Mouse (Mus musculus) C2C12 (cell line): Measurements from ENCODE around the gene Pdgfc. TPM values are rescaled to one million over a fixed set of nuclear protein-coding genes. Genes with fewer than 3 reads are reported as not detected.

Experiments
- H3K27me3 ChIP-seq: one replicate; pipeline ENCODE4 v1.6.1; 2011; ENCODE audit not compliant: control insufficient read depth, insufficient read depth, insufficient read length
- H3K36me3 ChIP-seq: one replicate; pipeline ENCODE4 v1.6.1; 2011; ENCODE audit not compliant: control insufficient read depth, insufficient read depth
- H3K4me3 ChIP-seq: one replicate; pipeline ENCODE4 v1.5.1; 2011; ENCODE audit warnings: mild to moderate bottlenecking, control low read depth; ENCODE audit not compliant: poor library complexity, insufficient read depth, severe bottlenecking
- H3K79me2 ChIP-seq: one replicate; pipeline ENCODE4 v1.6.1; 2011; ENCODE audit not compliant: control insufficient read depth, insufficient read depth
- H3K79me3 ChIP-seq: one replicate; pipeline ENCODE4 v1.6.1; 2011; ENCODE audit warnings: low read depth, control low read depth
- H3ac ChIP-seq: one replicate; pipeline ENCODE3; 2011; ENCODE audit warnings: low read depth; ENCODE audit not compliant: control insufficient read depth, insufficient read length
- CEBPB ChIP-seq: IDR thresholded peaks from one replicate; pipeline ENCODE4 v1.6.1; 2011; ENCODE audit warnings: low read depth, mild to moderate bottlenecking, control low read depth, moderate library complexity
- CTCF ChIP-seq: IDR thresholded peaks from one replicate; pipeline ENCODE4 v1.5.1; 2011; ENCODE audit not compliant: control insufficient read depth, insufficient read depth, insufficient read length
- FOSL1 ChIP-seq: IDR thresholded peaks from one replicate; pipeline ENCODE4 v1.8.0; 2011; ENCODE audit warnings: mild to moderate bottlenecking, low read length; ENCODE audit not compliant: poor library complexity, insufficient read depth, severe bottlenecking
- MAX ChIP-seq: IDR thresholded peaks from one replicate; pipeline ENCODE4 v1.6.1; 2011; ENCODE audit warnings: mild to moderate bottlenecking, control low read depth
- MYOD1 ChIP-seq: IDR thresholded peaks from one replicate; pipeline ENCODE4 v1.6.1; 2011; ENCODE audit warnings: low read depth; ENCODE audit not compliant: control insufficient read depth, insufficient read length
- MYOG ChIP-seq: IDR thresholded peaks from one replicate; pipeline ENCODE4 v1.6.1; 2011; ENCODE audit not compliant: control insufficient read depth, insufficient read length; ENCODE audit errors: extremely low read depth
- USF1 ChIP-seq: IDR thresholded peaks from one replicate; pipeline ENCODE4 v1.6.1; 2011; ENCODE audit warnings: low read depth, mild to moderate bottlenecking, control low read depth, moderate library complexity
- polyA plus RNA-seq: library from polyadenylated mRNA; unstranded; fragments of >200 nt; fragmentation: generic; extraction: Trizol; gene quantifications from one replicate; pipeline ENCODE4 v1.2.1, GENCODE M21; 2012; ENCODE audit warnings: missing spikeins

The Pdgfc gene
- polyA plus RNA-seq, 1 experiment, result 13.3 TPM

GRCm38 (mm10) chr3:81164091-81164490, 127.9 kb downstream of the Pdgfc start:
- peaks cover 26% of the 10 kb centered on the region for H3K79me2 ChIP-seq
- peak; percentile 88 for TF ChIP-seq FOSL1
- no peak for TF ChIP-seq USF1
- TF ChIP-seq MAX, result no peak
- TF ChIP-seq CEBPB, result peak; percentile 45
- no peak for TF ChIP-seq CTCF
- peak; percentile 72 for TF ChIP-seq MYOD1
- TF ChIP-seq MYOG, result no peak
- H3K4me3 ChIP-seq, result no peak overlapping the region
- peaks cover 2% of the 10 kb centered on the region for H3K79me3 ChIP-seq
- H3K27me3 ChIP-seq, result no peaks in the 10 kb centered on the region
- no peak overlapping the region for H3ac ChIP-seq
- H3K36me3 ChIP-seq, result no peaks in the 10 kb centered on the region

DNA sequence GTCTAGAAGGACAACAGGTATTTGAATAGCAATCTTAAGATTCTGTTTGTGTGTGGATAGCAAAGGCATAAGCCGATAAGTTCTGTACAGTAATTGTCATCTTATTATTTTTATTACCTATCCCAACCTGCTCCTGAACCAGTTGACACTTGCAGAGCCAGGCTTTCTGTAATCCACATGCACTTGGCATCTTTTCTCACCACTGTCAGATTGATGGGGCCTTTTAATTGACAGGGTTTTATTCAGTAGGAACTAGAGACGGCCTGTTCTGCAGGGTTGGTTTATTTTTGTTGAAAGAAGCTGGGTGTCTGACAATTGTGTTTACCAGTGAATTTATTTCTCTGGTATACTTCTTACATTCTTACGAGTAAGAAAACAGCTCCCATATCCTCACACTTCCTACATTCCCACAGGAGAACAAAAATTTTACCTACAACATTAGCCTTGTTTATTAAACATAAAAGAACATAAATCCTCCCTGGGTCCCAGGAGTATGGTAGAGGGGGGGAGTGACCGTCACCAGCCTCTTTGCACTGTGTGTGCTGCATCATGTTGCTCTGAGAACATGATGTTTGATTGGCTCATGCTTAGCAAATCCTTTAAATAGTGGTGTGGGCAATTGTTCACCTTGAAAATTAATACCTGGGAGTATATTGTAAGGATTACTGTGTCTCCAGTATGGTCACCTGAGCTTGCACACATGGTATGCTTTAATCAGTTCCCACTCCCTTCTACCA, 134.0 kb downstream of the Pdgfc start:
- Histone ChIP-seq H3K79me2 (peaks cover 5% of the 10 kb centered on the region), H3K27me3 (no peaks in the 10 kb centered on the region), H3ac (no peak overlapping the region), H3K79me3 (peaks cover 4% of the 10 kb centered on the region), H3K4me3 (no peak overlapping the region), H3K36me3 (no peaks in the 10 kb centered on the region)
- TF ChIP-seq MAX (no peak), FOSL1 (no peak), USF1 (no peak), MYOG (no peak), MYOD1 (no peak), CEBPB (no peak), CTCF (no peak)

GRCm38 (mm10) chr3:81174832-81175231, 138.6 kb downstream of the Pdgfc start:
- TF ChIP-seq MYOG (no peak), CEBPB (no peak), CTCF (no peak), FOSL1 (no peak), MYOD1 (no peak), MAX (no peak), USF1 (no peak)

DNA sequence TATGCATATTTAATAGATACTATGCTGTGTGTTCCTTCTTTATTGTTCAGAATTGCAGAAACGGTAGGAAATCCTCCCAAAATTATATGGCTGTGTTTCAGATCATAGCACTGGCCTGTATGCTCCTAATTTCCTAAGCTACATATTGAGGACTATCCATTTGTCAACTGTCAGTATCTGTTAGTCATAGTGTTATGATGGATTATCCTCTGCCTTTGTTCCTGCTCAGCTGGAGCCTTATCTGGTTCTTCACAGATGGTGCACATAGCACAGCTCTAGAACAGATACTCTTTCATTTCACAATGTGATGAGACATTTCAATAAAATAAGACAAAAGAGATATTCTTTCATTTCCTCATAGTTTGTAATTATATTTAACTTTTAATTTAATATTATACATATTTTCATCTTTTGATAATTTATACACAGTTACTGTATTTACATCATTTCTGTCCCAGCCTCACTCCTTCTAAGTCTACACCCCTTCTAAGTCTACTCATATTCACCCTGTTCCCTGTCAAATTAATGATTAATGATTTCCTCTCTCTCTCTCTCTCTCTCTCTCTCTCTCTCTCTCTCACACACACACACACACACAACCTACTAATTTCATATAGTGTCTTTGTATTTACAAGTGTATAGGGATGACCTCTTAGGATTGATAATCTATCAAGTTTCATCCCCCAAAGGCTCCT, 145.2 kb downstream of the Pdgfc start:
- H3K27me3 ChIP-seq, result no peaks in the 10 kb centered on the region
- H3K79me3 ChIP-seq, result no peaks in the 10 kb centered on the region
- TF ChIP-seq MYOD1, result no peak
- TF ChIP-seq CEBPB, result no peak
- no peak for TF ChIP-seq USF1
- no peak for TF ChIP-seq MAX
- TF ChIP-seq CTCF, result no peak
- no peak for TF ChIP-seq MYOG
- H3ac ChIP-seq, result no peak overlapping the region
- H3K4me3 ChIP-seq, result no peak overlapping the region
- no peaks in the 10 kb centered on the region for H3K36me3 ChIP-seq
- no peaks in the 10 kb centered on the region for H3K79me2 ChIP-seq

More at GRCm38 (mm10) chr3:81174832-81175231, 138.6 kb downstream of the Pdgfc start:
- peaks cover 5% of the 10 kb centered on the region for H3K79me2 ChIP-seq
- H3K79me3 ChIP-seq, result peaks cover 2% of the 10 kb centered on the region
- H3K27me3 ChIP-seq, result no peaks in the 10 kb centered on the region
- no peaks in the 10 kb centered on the region for H3K36me3 ChIP-seq
- no peak overlapping the region for H3K4me3 ChIP-seq
- no peak overlapping the region for H3ac ChIP-seq

DNA sequence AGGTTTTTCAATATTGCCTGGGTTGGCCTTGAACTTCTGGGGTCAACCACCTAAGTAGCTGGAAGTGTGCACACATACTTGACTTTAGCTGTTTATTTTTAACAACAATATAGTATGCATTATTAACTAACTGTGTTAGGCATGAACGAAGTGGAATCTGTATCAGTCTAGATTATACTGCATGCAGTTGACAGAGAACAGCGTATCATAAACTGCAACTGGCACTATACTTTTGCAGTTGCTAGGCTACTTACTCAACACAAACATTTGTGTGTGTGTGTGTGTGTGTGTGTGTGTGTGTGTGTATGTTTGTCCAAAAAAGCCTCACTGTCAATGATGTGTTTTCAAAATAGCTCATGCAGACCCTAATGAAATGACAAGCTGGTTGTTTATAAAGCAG, 160.7 kb downstream of the Pdgfc start:
- Histone ChIP-seq H3K27me3 (no peaks in the 10 kb centered on the region), H3K36me3 (no peaks in the 10 kb centered on the region), H3K4me3 (no peak overlapping the region), H3ac (no peak overlapping the region), H3K79me3 (no peaks in the 10 kb centered on the region), H3K79me2 (no peaks in the 10 kb centered on the region)
- TF ChIP-seq USF1, result no peak
- TF ChIP-seq MYOD1, result no peak
- TF ChIP-seq FOSL1, result no peak
- TF ChIP-seq CTCF, result no peak
- TF ChIP-seq MYOG, result no peak
- TF ChIP-seq MAX, result no peak
- no peak for TF ChIP-seq CEBPB

GRCm38 (mm10) chr3:81197644-81198043, 161.4 kb downstream of the Pdgfc start:
- H3K4me3 ChIP-seq, result no peak overlapping the region

More at GRCm38 (mm10) chr3:81197644-81198043, 161.4 kb downstream of the Pdgfc start:
- Histone ChIP-seq H3K79me2 (no peaks in the 10 kb centered on the region), H3ac (no peak overlapping the region), H3K79me3 (no peaks in the 10 kb centered on the region), H3K27me3 (no peaks in the 10 kb centered on the region), H3K36me3 (no peaks in the 10 kb centered on the region)
- no peak for TF ChIP-seq MYOD1
- no peak for TF ChIP-seq MYOG
- no peak for TF ChIP-seq MAX
- no peak for TF ChIP-seq USF1
- no peak for TF ChIP-seq CEBPB
- TF ChIP-seq CTCF, result no peak
- TF ChIP-seq FOSL1, result no peak
